Mouse (Mus musculus) testis, adult 2 months (tissue): ENCODE measurements around the gene Tnip1. TPM values are rescaled to one million over a fixed set of nuclear protein-coding genes. Genes with fewer than 3 reads are reported as not detected.

Source experiments
- H3K27ac ChIP-seq: fragments of 200-500 bp; 2 replicates; pipeline ENCODE4 v1.5.1; 2012; ENCODE audit warnings: low read depth, low read length; ENCODE audit not compliant: control insufficient read depth, insufficient read depth
- H3K27me3 ChIP-seq: fragments of 200-500 bp; 2 replicates; pipeline ENCODE4 v1.6.1; 2012; ENCODE audit warnings: mild to moderate bottlenecking, low read length, moderate library complexity; ENCODE audit not compliant: control insufficient read depth, insufficient read depth
- H3K36me3 ChIP-seq: fragments of 200-500 bp; 2 replicates; pipeline ENCODE4 v1.6.1; 2012; ENCODE audit warnings: mild to moderate bottlenecking, low read length; ENCODE audit not compliant: control insufficient read depth, insufficient read depth
- H3K4me1 ChIP-seq: fragments of 200-500 bp; 2 replicates; pipeline ENCODE4 v1.6.1; 2012; ENCODE audit warnings: low read length; ENCODE audit not compliant: control insufficient read depth, insufficient read depth
- H3K4me3 ChIP-seq: fragments of 200-500 bp; 2 replicates; pipeline ENCODE4 v1.5.1; 2012; ENCODE audit warnings: low read depth, mild to moderate bottlenecking, low read length, moderate library complexity, mixed read lengths; ENCODE audit not compliant: control insufficient read depth
- CTCF ChIP-seq: fragments of 200-500 bp; IDR thresholded peaks from 2 replicates; pipeline ENCODE4 v1.5.1; 2012; ENCODE audit warnings: low read depth, mild to moderate bottlenecking, inconsistent platforms, low read length, moderate library complexity; ENCODE audit not compliant: control insufficient read depth, insufficient read depth, insufficient replicate concordance
- POLR2A ChIP-seq: fragments of 200-500 bp; IDR thresholded peaks from 2 replicates; pipeline ENCODE4 v1.6.1; 2012; ENCODE audit warnings: low read depth, mild to moderate bottlenecking, inconsistent platforms, low read length, moderate library complexity; ENCODE audit not compliant: control insufficient read depth
- polyA plus RNA-seq: library from polyadenylated mRNA; depleted of rRNA; stranded (reverse); fragments of >200 nt; gene quantifications from 2 replicates; pipeline ENCODE4 v1.2.3, GENCODE M21; 2012

The Tnip1 gene
- polyA plus RNA-seq, 1 experiment = 5.4 TPM

- no peaks in the 10 kb centered on the region for H3K27me3 ChIP-seq
- H3K4me3 ChIP-seq = no peak overlapping the region
- H3K4me1 ChIP-seq = no peaks in the 10 kb centered on the region
- TF ChIP-seq CTCF (no peak), POLR2A (no peak)
- no peak overlapping the region for H3K27ac ChIP-seq
- H3K36me3 ChIP-seq = no peaks in the 10 kb centered on the region
These were observed 18.9 kb upstream of the Tnip1 start for GRCm38 (mm10) chr11:54981630-54982029.

DNA sequence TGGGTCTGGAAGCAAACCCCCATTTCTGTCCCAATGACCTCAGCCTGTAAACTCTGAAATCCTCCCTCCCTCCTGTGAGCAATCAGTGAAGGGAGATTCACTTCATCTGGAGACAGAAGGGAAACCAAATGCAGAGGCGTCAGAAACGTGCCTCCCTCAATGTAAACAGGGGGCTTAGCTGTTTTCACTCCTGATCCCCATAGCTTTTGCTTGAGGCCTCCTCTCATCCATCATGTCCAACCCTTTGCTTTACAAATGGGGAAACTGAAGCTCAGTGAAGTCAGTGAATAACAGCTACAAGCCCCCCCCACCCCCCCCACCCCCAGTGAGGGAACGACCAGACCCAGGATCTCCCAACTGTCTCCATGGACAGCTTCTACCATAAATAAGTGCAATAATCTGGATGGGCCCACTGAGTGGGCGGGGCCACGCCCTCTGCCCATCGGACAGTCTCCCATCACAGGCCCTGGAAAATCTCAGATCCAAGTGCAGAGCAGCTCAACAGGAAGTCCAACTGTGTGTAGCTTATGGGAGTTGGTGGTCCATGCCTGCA, 14.7 kb upstream of the Tnip1 start:
- Histone ChIP-seq H3K27me3 (no peaks in the 10 kb centered on the region), H3K4me1 (no peaks in the 10 kb centered on the region), H3K4me3 (no peak overlapping the region), H3K36me3 (no peaks in the 10 kb centered on the region), H3K27ac (no peak overlapping the region)
- no peak for TF ChIP-seq POLR2A
- no peak for TF ChIP-seq CTCF

GRCm38 (mm10) chr11:54976351-54976750, 13.6 kb upstream of the Tnip1 start:
- Histone ChIP-seq H3K27me3 (no peaks in the 10 kb centered on the region), H3K27ac (no peak overlapping the region), H3K36me3 (no peaks in the 10 kb centered on the region), H3K4me1 (no peaks in the 10 kb centered on the region), H3K4me3 (no peak overlapping the region)
- TF ChIP-seq CTCF (no peak), POLR2A (no peak)

DNA sequence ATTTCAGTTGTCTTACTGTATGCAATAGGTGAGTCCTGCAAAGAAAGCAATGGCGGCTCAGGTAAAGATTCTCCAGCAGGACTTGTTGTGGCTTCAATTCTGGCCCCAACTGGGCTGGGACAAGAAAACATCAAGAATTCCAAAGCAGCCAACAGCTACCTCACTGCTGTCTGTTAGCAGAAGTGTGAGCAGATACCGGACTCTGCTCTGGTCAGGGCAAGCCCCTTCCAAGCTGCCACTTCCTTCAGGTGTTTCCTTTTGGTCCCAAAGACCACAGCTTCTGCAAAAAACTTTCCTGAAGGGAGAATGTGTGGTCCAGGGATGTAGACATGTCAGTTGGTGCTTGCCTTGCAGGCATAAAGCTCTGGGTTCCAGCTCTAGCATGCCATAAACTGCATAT, 13.0 kb upstream of the Tnip1 start:
- Histone ChIP-seq H3K4me1 (no peaks in the 10 kb centered on the region), H3K36me3 (no peaks in the 10 kb centered on the region), H3K27ac (no peak overlapping the region), H3K4me3 (no peak overlapping the region), H3K27me3 (no peaks in the 10 kb centered on the region)
- no peak for TF ChIP-seq POLR2A
- TF ChIP-seq CTCF = no peak

DNA sequence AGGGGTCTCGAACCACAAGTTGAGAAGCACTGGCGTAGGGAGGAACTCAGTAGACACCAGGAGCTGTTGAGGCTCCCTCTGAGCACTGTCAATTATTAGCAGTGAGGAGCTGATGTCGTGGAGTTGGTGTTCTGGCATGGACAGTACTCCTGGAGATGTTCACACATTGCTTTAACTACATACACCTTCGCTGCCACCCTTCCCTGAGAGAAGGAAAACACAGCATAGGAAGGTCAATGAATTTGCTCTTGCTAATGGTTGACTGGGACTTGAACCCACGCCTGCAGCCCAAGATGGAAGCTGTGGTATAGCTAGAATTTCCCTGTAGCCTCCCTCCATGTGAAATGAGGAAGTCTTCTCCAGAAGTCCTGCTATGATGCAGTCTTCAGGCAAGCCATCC, 12.6 kb upstream of the Tnip1 start:
- H3K36me3 ChIP-seq = no peaks in the 10 kb centered on the region
- no peak overlapping the region for H3K27ac ChIP-seq
- no peaks in the 10 kb centered on the region for H3K4me1 ChIP-seq
- H3K27me3 ChIP-seq = no peaks in the 10 kb centered on the region
- TF ChIP-seq POLR2A (no peak), CTCF (no peak)
- no peak overlapping the region for H3K4me3 ChIP-seq

- H3K4me3 ChIP-seq = no peak overlapping the region
- no peaks in the 10 kb centered on the region for H3K36me3 ChIP-seq
- no peaks in the 10 kb centered on the region for H3K4me1 ChIP-seq
- no peaks in the 10 kb centered on the region for H3K27me3 ChIP-seq
- TF ChIP-seq POLR2A = no peak
- TF ChIP-seq CTCF = no peak
- no peak overlapping the region for H3K27ac ChIP-seq
These were observed 11.9 kb upstream of the Tnip1 start for GRCm38 (mm10) chr11:54974639-54975038.

- Histone ChIP-seq H3K36me3 (no peaks in the 10 kb centered on the region), H3K27me3 (no peaks in the 10 kb centered on the region), H3K4me1 (no peaks in the 10 kb centered on the region), H3K27ac (no peak overlapping the region), H3K4me3 (no peak overlapping the region)
- TF ChIP-seq POLR2A (no peak), CTCF (no peak)
These were observed 10.9 kb upstream of the Tnip1 start for GRCm38 (mm10) chr11:54973481-54974212.
